Mouse (Mus musculus) heart, postnatal 36 days (tissue): ENCODE results near the gene Asb4. TPM values are rescaled to one million over a fixed set of nuclear protein-coding genes. Genes with fewer than 3 reads are reported as not detected.

Experiments
- DNase-seq, 2 experiments: peaks; one replicate each; pipeline ENCODE4 v3.0.0; 2021 to 2022
- intact Hi-C: fragments of 180-260 bp; cut with DNase I; formaldehyde crosslinking; loops from one replicate; pipeline ENCODE4 v1.15.1; 2025
- total RNA-seq, 2 experiments: library from RNA; stranded (reverse); gene quantifications; 2 replicates each; pipeline ENCODE4 v1.2.3; 2021

The Asb4 gene
- total RNA-seq, 2 experiments from 2014 or later: 7.1 to 10.1 TPM

- no peak for DNase-seq
- intact Hi-C loops: loop anchor here (5.0 to 10.0 kb wide), 2 partner anchors 483 to 1300 kb away; partner anchors contain the start of genes Bet1 and Ppp1r9a
Measured at GRCm38 (mm10) chr6:5387396-5387795, 4.2 kb downstream of the Asb4 start.

DNA sequence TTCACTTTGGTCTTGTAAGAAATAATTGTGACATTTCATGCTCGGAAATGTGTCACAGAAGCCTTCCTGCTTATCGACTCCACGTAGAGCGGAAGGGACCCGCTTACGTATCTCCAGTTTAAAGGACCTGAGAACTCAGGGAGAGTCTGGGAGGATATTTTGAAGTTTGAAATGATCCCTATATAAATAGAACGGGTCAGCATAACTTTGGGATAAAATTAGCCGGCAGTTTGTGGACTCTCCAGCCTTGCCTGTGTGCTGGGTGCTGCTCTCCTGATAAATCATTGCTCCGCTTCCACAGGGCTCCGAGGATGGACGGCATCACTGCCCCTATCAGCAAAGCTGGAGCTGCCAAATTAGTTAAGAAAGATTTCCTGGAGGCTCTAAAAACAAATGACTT, 7.1 kb downstream of the Asb4 start:
- peak; percentile 30 to 46 for DNase-seq
- intact Hi-C loops: loop anchor here (5.0 to 10.0 kb wide), 2 partner anchors 643 to 975 kb away; partner anchors contain the start of genes Peg10 and Sgce

DNA sequence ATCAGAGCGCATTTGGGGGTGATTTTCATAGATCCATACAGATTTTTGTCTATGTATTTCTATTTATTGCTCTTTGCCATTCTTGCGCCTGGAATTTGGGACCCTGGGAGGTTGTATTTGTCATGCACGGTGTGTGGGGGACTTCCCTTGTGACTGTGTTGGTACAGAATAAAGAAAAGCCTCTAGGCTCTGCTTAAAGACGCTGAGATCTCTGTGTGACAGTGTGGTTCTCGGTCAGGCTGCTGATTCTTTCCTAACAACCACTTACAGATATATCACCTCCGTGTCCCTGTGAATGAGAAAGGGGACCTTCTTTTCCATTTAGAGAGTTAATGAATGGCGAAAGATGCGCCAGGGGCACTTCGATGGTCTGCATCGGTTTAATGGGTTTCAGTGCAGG, 7.8 kb downstream of the Asb4 start:
- no peak for DNase-seq
- intact Hi-C loops: loop anchor here (5.0 to 10.0 kb wide), 2 partner anchors 644 to 976 kb away; partner anchors contain the start of genes Peg10 and Sgce

DNA sequence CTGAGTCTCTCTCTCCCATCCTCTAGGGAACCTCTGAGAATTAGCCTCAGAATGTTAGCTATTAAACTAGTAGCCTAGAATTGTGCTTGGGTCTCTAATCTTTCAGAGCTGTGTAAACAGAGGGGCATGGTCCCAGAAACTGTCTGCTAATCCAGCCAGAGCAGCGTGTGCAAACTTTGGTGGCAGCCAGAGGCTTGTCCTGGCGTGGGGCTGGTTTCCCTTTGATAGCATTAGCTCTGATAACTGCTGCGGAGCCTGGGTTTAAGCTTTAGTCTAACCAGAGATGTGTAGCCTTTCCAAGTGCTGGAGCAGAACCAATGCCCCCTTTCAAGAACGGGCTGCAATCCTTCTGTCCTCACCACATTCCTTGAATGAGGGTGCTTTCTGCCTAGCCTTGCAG, 11.8 kb downstream of the Asb4 start:
- DNase-seq: no peak
- intact Hi-C loops: loop anchor here (5.0 to 10.0 kb wide), 2 partner anchors 648 to 980 kb away; partner anchors contain the start of genes Peg10 and Sgce

DNA sequence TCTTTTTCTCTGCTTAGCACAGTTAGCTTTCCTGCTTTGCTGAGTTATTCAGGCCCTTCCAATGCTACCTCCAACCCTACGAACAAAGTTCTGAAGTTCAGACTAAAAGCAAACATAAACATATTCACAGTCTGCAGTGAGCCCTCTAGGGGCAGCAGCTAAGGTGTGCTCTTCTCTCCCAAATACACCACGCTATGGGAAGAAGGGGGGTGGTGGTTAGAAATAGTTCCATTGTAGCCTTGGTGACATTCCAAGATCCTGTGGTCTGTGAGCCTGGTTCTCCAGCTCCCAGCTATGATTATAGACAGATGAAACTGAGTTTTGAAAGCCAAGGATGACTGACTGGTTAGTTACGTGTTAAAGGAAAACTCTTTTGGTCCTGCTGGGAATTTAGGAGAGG, 13.6 kb downstream of the Asb4 start:
- DNase-seq: no peak
- intact Hi-C loops: loop anchor here (10.0 kb wide), 1 partner anchor 982 kb away; no protein-coding TSS in a partner anchor

GRCm38 (mm10) chr6:5401394-5401793, 18.2 kb downstream of the Asb4 start:
- DNase-seq: peak; percentile 60 to 64
- intact Hi-C loops: no loop called here

GRCm38 (mm10) chr6:5403095-5403815, 20.1 kb downstream of the Asb4 start:
- intact Hi-C loops: no loop called here
- DNase-seq: no peak

- intact Hi-C loops: no loop called here
- DNase-seq: no peak
Measured at GRCm38 (mm10) chr6:5404016-5404415, 20.8 kb downstream of the Asb4 start.

DNA sequence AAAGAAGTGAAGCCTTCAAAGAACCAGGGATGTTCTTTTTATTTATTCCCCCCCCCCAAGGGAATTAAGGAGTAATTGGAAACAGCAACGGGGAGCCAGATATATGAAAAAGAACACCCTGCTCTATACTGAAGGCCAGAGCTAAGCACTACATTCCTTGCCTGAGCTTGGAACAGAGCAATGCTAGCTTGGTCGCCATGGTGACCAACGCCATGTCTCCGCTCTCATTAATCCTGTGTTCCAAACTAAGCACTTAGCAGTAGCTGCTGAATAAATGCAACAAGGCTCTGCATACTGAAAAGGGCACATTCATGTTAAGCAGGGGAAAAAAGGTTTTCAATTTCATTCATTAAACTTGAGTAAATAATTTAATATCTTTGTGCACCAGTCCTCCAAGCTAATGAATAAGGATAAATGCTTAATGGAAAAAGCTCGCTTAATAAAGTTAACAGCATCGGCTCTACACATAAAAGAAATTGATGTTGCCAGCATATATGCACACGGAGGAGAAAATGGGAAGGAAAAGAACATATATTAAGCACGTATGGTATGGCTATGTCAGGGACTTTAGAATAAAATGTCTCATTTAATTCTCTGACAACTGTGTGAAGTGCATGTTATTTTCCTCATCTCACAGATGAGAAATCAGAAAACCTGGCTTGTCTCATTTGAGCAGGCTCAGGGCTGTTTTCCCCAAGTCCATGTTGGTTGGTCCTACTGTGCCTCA, 25.4 kb downstream of the Asb4 start:
- intact Hi-C loops: no loop called here
- DNase-seq: no peak

GRCm38 (mm10) chr6:5409676-5410075, 26.5 kb downstream of the Asb4 start:
- no peak for DNase-seq
- intact Hi-C loops: no loop called here

- intact Hi-C loops: loop anchor here (1.0 kb wide), 1 partner anchor 178 kb away; no protein-coding TSS in a partner anchor
- peak; percentile 82 to 83 for DNase-seq
Measured at GRCm38 (mm10) chr6:5410697-5411391, 27.7 kb downstream of the Asb4 start.

DNA sequence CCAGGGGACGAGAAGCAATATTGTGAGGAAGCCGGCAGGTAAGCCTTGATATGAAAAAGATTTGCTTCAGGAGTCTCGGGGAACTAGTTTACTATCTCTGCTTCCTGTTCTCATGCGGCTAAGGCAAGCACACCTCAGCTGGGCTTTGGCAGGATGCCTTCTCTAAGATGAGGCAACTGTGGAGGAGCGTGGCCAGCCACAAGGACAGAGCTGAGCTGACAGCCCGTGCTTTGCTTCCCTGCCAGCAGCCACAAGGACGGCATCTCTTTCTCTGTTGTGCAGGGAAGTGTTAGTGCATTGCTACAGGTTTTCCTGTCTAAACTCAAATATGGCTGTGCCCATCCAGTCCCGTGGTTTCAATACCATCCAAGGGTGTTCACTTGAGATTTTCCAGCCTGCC, 30.1 kb downstream of the Asb4 start:
- peak; percentile 53 to 65 for DNase-seq
- intact Hi-C loops: loop anchor here (2.0 kb wide), 1 partner anchor 80 kb away; no protein-coding TSS in a partner anchor

DNA sequence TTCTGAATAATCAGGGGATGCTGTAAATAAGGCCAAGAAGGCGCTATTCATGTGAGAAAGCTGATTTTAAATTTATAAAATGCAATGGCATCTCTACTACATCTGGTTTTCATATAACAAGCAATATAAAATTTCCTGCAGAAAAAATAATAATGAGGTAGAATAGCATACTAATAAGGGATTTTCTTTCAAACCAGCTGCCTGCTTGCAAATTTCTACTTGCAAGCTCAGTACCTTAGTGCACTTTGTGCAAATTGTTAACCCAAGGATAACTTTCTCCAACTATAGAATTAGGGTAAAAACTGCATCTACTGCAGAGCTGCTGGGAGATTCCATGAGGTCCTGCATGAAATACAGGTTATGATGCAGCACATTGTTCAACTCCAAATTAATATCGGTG, 38.3 kb downstream of the Asb4 start:
- intact Hi-C loops: no loop called here
- DNase-seq: no peak

- intact Hi-C loops: no loop called here
- DNase-seq: no peak
Measured at GRCm38 (mm10) chr6:5422386-5422785, 39.2 kb downstream of the Asb4 start.

DNA sequence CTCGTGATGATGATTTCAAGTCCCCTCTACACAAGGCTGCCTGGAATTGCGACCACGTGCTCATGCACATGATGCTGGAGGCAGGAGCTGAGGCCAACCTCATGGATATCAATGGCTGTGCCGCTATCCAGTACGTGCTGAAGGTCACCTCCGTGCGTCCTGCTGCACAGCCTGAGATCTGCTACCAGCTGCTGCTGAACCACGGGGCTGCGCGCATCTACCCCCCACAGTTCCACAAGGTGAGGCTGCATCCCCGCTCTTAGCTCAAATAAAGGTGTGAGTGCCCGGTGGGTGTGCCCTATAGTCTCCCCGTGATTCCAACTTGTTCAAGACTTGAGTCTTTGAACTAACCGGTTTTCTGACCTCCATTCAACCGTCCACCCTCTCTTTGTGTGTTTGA, 40.4 kb downstream of the Asb4 start:
- intact Hi-C loops: no loop called here
- DNase-seq: no peak

GRCm38 (mm10) chr6:5427033-5427432, 43.8 kb downstream of the Asb4 start:
- DNase-seq: no peak
- intact Hi-C loops: no loop called here

DNA sequence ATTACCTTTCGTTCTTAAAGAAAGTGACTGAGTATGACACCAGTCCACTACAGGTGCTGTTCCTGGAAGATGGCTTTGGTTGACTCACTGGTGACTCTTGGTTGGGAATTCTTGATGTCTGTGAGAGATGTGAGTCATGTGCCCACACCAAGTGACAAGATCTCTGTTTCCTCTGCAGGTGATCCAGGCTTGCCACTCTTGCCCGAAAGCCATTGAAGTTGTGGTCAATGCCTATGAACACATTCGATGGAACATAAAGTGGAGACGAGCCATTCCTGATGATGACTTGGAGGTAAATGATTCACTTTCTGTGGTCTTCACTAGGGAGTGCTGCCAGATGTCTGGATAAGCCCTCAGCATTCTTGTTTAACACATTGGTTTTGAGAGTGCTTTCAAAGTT, 46.4 kb downstream of the Asb4 start:
- no peak for DNase-seq
- intact Hi-C loops: no loop called here

DNA sequence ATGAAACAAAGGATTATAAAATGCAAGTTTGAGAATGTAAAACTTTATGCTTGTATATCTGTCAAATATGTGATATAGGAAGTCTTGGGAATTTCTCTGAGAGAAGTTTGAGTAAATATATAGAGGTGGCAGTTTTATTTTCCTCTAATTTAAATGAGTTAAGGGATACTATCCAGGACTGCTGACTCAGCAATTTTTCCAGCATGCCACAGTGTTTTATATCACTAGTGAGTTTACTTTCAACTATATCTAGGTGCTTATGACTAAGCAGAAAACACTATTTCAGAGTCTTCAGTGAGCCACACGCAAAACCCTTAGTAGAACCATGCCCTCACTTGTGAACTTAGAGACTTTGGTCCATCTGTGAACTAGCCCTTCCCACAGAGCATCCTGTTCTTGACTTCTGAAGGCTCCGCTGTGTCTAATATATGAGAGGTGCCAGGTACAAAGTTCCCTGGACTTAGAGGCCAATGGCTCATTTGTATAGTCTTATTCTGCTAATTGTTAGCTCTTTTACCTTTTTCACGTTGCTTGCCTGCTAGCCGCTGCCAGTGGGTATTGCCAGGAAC, 46.9 kb downstream of the Asb4 start:
- intact Hi-C loops: no loop called here
- no peak for DNase-seq

GRCm38 (mm10) chr6:5433887-5434286, 50.7 kb downstream of the Asb4 start:
- no peak for DNase-seq
- intact Hi-C loops: no loop called here

- no peak for DNase-seq
- intact Hi-C loops: no loop called here
Measured at GRCm38 (mm10) chr6:5437757-5438156, 54.6 kb downstream of the Asb4 start.

GRCm38 (mm10) chr6:5441221-5441620, 58.0 kb downstream of the Asb4 start:
- intact Hi-C loops: loop anchor here (5.0 kb wide), 1 partner anchor 56 kb away; the partner anchor contains the start of gene Pdk4
- DNase-seq: no peak
